Mouse (Mus musculus) midbrain, embryonic 10.5 days (tissue): ENCODE results near the gene Dnajb12. TPM values are rescaled to one million over a fixed set of nuclear protein-coding genes. Genes with fewer than 3 reads are reported as not detected.

Experiments
- DNase-seq: peaks from one replicate; pipeline ENCODE4 v3.0.0-alpha.2; 2017; ENCODE audit warnings: low spot score
- H3K27ac ChIP-seq: fragments of 300-500 bp; sonication (generic); replicated peaks from 2 replicates; pipeline ENCODE4 v1.5.1; 2016; ENCODE audit warnings: mild to moderate bottlenecking
- H3K27me3 ChIP-seq: fragments of 300-500 bp; sonication (generic); 2 replicates; pipeline ENCODE4 v1.6.1; 2016; ENCODE audit warnings: low read depth, mild to moderate bottlenecking; ENCODE audit not compliant: poor library complexity, severe bottlenecking
- H3K36me3 ChIP-seq: fragments of 300-500 bp; sonication (generic); 2 replicates; pipeline ENCODE4 v1.6.1; 2016; ENCODE audit warnings: mild to moderate bottlenecking, moderate library complexity
- H3K4me1 ChIP-seq: fragments of 300-500 bp; sonication (generic); 2 replicates; pipeline ENCODE4 v1.6.1; 2016
- H3K4me3 ChIP-seq: fragments of 300-500 bp; sonication (generic); 2 replicates; pipeline ENCODE4 v1.5.1; 2016; ENCODE audit warnings: mild to moderate bottlenecking, moderate library complexity
- H3K9me3 ChIP-seq: fragments of 300-500 bp; sonication (generic); replicated peaks from 2 replicates; pipeline ENCODE4 v1.6.1; 2016; ENCODE audit warnings: mild to moderate bottlenecking
- WGBS: fragments of 180-500 bp; shearing (Covaris S2); methylation state at CpG from one replicate; pipeline ENCODE4 v1.1.7; 2016; 5-methylcytosine and 5-hydroxymethylcytosine counted together
- polyA plus RNA-seq: library from polyadenylated mRNA; unstranded; fragments of >200 nt; fragmentation: Nextera tagmentation; extraction: Ambion mirVana; gene quantifications from 2 replicates; pipeline ENCODE4 v1.2.1, GENCODE M21; 2016

Dnajb12 gene
- polyA plus RNA-seq, 1 experiment from 2014 or later: 27.6 TPM

DNA sequence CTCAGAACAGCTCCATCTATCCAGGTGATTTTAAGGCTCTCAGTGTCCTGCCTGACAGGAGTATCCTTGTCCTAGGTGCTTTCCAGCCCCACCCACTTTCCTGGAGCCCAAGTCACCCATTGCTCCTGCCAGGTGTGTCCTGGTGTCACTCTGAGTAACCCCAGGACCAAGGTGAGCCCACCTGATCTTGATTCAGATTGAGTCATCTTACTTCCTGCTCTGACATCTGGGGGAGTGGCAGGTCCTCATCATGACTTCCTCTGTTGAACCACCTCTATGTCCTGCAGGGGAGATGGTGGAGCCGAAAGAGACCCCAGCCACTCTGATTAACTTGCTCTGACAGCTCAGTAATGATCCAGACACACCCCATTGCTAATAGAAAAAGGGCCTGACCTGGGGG lies 59.7 kb downstream of the Dnajb12 start:
- Histone ChIP-seq H3K36me3 (no peaks in the 10 kb centered on the region), H3K4me3 (no peak overlapping the region), H3K27me3 (peaks cover 13% of the 10 kb centered on the region), H3K27ac (no peak overlapping the region), H3K9me3 (no peaks in the 10 kb centered on the region), H3K4me1 (peaks cover 30% of the 10 kb centered on the region)
- DNase-seq: no peak
- 68% methylated on average over 1 of the region's 1 CpGs for WGBS

DNA sequence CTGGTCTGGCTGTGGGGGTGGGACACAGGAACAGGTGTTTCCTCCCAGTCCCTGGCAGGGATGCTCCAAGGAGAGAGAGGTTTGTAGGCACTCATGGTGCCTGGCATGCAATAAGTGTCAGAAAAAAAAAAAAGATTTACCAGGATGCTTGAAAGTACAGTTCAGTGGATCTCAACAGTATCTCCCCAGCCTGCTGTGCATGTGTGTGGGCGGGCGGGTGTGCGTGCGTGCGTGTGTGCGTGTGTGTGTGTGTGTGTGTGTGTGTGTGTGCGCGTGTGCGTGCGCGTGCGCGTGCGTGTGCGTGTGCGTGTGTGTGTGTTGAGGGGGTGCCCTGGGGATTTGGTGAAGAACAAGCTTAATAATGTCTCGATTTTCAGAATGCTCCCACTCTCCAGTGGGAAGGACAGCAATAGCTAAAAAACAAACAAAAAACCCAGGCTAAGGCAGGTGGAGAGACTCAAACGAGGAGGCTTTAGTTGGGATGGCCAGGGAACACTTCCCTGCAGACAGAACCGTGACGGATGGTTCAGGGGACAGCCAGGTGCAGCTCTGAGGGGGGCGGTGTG lies 63.0 kb downstream of the Dnajb12 start:
- H3K9me3 ChIP-seq: no peaks in the 10 kb centered on the region
- H3K27ac ChIP-seq: peak overlapping the region; percentile 73
- WGBS: 49% methylated on average over 21 of the region's 21 CpGs
- H3K27me3 ChIP-seq: peaks cover 13% of the 10 kb centered on the region
- no peaks in the 10 kb centered on the region for H3K36me3 ChIP-seq
- H3K4me1 ChIP-seq: peaks cover 17% of the 10 kb centered on the region
- peak overlapping the region; percentile 35 for H3K4me3 ChIP-seq
- DNase-seq: no peak

DNA sequence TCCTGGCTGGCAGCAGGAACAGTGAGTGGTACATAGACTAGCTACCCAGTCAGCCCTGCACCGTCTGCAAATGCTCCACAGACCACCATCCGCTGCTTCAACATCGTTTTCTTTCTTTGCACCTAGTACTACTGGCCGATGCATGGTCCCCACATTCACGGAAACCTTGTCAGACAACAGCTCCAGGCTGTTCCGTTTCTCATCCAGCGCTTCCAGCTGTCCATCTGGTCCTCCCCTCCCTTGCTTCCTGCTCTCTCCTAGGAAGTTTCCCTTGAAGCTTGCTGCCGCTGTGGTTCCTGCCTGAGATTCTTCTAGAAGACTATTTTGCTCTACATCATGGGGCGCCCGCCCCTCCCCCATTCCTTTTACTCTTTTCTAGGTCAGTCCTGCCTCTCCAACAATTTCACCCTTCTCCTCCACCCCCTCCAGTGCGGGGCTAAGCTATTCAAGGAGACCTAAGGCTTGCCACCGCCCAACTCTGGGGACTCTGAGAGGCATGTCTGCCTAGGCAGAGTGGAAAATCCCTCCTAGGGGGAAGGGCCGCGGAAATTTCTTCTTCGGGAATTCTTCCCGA lies 63.6 kb downstream of the Dnajb12 start:
- WGBS: 5% methylated on average over 16 of the region's 16 CpGs
- no peaks in the 10 kb centered on the region for H3K9me3 ChIP-seq
- H3K36me3 ChIP-seq: no peaks in the 10 kb centered on the region
- peak overlapping the region; percentile 35 for H3K4me3 ChIP-seq
- DNase-seq: no peak
- peak overlapping the region; percentile 73 for H3K27ac ChIP-seq
- H3K27me3 ChIP-seq: peaks cover 13% of the 10 kb centered on the region
- H3K4me1 ChIP-seq: peaks cover 18% of the 10 kb centered on the region

DNA sequence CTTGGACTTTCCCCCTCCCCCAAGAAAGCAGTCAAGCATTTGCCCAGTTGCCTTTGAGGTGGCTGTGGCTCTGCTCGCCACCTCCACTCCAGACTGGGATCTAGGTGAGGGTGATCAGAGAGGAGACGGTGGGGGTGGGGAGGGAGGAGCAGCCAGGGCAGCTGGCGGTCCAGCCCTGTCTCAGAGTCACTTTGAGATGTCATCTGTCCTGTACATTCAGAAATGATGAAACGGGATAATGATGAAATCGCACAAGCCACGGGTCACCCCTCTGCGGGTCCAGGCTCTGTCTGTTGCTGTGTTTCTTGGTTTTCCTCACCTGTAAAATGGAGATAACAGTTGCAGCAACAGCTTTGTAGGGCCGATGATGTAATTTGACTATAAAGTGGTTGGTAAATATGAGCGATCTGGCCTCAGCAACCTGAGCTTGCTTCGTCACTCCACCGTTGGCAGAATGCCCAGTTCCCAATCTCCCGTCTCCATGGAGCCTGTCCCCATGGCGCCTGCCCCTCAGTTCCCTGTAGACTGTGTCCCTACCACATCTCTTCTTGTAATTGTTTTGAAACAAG lies 64.1 kb downstream of the Dnajb12 start:
- H3K27ac ChIP-seq: peak overlapping the region; percentile 73
- no peak for DNase-seq
- peak overlapping the region; percentile 35 for H3K4me3 ChIP-seq
- H3K27me3 ChIP-seq: peaks cover 13% of the 10 kb centered on the region
- WGBS: 74% methylated on average over 13 of the region's 13 CpGs
- no peaks in the 10 kb centered on the region for H3K36me3 ChIP-seq
- no peaks in the 10 kb centered on the region for H3K9me3 ChIP-seq
- peaks cover 23% of the 10 kb centered on the region for H3K4me1 ChIP-seq

DNA sequence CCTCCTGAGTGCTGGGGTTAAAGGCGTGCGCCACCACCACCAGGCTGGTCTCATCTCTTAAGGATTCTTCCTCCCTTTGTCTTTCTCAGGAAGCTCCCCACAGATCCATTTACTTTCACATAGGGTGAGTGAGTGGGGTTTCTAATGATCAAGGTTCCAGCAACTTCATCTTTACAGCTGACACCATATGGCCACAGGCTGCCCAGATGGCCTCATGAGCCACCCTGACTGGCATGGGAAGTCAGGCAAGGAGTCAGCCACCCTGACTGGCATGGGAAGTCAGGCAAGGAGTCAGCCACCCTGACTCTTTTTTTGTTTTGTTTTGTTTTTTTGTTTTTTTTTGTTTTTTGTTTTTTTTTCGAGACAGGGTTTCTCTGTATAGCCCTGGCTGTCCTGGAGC lies 66.1 kb downstream of the Dnajb12 start:
- Histone ChIP-seq H3K36me3 (peaks cover 8% of the 10 kb centered on the region), H3K9me3 (no peaks in the 10 kb centered on the region), H3K27ac (no peak overlapping the region), H3K4me3 (no peak overlapping the region), H3K4me1 (peaks cover 42% of the 10 kb centered on the region), H3K27me3 (peaks cover 13% of the 10 kb centered on the region)
- 88% methylated on average over 3 of the region's 3 CpGs for WGBS
- no peak for DNase-seq

DNA sequence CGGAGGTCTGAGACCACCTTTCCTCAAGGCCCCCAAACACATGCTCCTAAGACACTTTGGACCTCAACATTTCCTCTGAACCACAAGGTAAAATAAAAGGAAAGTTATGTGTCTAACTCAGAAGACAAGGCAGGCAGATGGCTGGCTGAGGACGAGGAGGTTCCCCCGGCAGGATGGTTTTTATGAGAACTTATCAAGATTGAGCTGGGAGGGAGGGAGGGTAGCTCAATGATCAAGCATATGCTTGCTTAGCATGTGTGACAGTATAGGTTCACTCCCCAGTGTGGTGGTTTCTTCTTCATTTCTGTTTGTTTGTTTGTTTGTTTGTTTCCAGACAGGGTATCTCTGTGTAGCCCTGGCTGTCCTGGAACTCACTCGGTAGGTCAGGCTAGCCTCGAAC lies 67.0 kb downstream of the Dnajb12 start:
- no peak overlapping the region for H3K4me3 ChIP-seq

DNA sequence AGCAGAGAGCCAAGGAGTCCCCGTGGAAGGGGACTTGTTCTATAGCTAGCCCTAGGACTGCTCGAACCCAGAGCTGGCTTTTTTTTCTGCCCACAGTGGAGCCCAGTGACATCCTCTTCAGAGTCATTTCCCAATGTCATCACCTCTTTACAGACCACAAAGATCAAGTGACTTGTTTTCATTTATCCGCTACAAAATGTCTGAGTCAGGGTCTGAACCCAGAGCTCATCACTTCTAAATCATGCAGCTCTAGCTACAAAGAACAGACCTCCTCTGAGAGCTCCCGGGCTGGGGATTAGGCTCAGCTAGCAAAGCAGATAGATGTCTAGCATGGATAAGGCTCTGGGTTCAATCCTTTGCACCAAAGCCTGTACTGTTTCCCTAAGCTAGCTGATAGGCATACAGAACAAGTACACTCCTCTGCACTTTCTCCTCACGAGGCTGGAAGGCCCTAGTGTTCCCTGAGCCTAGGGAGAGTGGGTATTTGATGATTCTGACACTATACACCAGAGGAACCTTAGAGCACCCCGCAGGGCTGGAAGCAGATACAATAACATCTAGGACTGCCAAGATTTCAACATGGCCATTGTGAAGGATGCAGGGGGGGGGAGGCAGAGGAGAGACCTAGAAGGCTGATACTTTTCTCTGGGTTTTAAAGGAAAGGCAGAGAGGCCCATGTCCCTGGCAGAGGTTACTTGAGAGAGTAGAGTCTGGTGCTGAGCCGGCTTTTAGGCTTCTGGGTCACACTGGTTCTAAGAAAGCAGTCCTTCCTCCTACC lies 68.1 kb downstream of the Dnajb12 start:
- Histone ChIP-seq H3K9me3 (no peaks in the 10 kb centered on the region), H3K27ac (0 out of 2 replicates have a peak overlapping the region, but pooled peaks have one; percentile 55), H3K36me3 (peaks cover 8% of the 10 kb centered on the region), H3K27me3 (peaks cover 4% of the 10 kb centered on the region; the same call in 1 of the 2 replicates), H3K4me1 (peaks cover 54% of the 10 kb centered on the region), H3K4me3 (no peak overlapping the region)
- DNase-seq: no peak
- 73% methylated on average over 7 of the region's 7 CpGs for WGBS

More for the DNA sequence above, 67.0 kb downstream of the Dnajb12 start:
- Histone ChIP-seq H3K36me3 (peaks cover 8% of the 10 kb centered on the region), H3K4me1 (peaks cover 51% of the 10 kb centered on the region), H3K9me3 (no peaks in the 10 kb centered on the region), H3K27me3 (peaks cover 13% of the 10 kb centered on the region), H3K27ac (no peak overlapping the region)
- 92% methylated on average over 5 of the region's 5 CpGs for WGBS
- no peak for DNase-seq

DNA sequence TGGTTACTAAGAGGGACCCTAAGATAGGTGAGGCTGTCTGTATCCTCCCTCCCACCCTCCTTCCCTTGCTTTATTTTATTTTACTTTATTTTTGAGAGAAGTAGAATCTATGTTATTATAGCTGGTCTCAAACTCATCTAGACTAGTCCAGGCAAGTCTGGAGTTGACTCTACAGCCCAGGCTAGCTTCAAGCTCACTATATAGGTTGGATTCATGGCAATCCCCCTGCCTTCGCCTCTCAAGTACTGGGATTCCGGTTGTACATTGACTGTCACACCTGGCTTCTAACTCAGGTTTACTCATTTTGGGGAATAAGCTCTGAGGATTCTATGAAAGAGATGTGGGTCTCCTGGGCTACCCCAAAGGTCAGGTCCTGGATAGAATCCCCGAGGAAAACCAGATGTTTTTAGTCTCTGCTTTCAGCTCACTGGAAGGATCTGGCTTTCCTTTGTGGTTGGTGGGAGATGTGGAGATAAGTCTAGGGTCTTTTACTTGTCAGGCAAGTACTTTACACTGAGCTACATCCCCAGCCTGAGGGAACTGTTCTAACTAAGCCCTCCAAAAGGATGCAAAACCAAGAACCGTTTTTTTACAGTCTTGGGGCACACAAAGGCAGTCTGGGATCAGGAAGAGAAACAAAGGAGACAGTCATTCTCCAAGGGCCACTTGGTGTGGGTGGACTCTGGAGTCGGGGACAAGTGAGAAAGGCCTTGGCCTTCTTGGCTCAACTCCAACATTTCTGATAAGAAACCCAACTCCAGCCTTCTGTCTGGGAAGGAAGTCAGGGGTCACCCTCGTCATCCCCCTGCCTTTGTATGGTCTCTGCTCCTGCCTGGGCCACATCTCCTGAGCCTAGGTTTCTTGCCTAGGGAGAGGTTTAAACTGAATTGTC lies 69.3 kb downstream of the Dnajb12 start:
- Histone ChIP-seq H3K4me3 (no peak overlapping the region), H3K9me3 (no peaks in the 10 kb centered on the region), H3K27me3 (0 out of 2 replicates have a peak, but pooled peaks cover 3% of the 10 kb centered on the region), H3K36me3 (peaks cover 8% of the 10 kb centered on the region), H3K27ac (peak overlapping the region; percentile 55), H3K4me1 (peaks cover 54% of the 10 kb centered on the region)
- DNase-seq: no peak
- 68% methylated on average over 6 of the region's 6 CpGs for WGBS

Other genes starting within 250 kb of the Dnajb12 start
- 58.1 and 61.7 TPM in 2 replicates for gene Micu1, start 177.1 kb upstream of the Dnajb12 start, polyA plus RNA-seq
- gene Ddit4, start 72.3 kb downstream of the Dnajb12 start, polyA plus RNA-seq: 31.8 and 31.9 TPM in 2 replicates
- 34.4 and 35.5 TPM in 2 replicates for gene Ascc1, start 123.2 kb downstream of the Dnajb12 start, polyA plus RNA-seq
- 111 and 113 TPM in 2 replicates for gene Anapc16, start 123.6 kb downstream of the Dnajb12 start, polyA plus RNA-seq
- 7.9 and 16.0 TPM in 2 replicates for gene Spock2, start 226.7 kb downstream of the Dnajb12 start, polyA plus RNA-seq